In genomic region chr17:36997033-36997735, GRCm38 (mm10) we compare ENCODE assay signal across 9 mouse cellular contexts. TPM values are rescaled to one million over a fixed set of nuclear protein-coding genes. Genes with fewer than 3 reads are reported as not detected.
DNase-seq lines count a peak whose midpoint lies in the region; ATAC-seq lines count a peak whose summit lies in the region.
"Had no signal": no experiment of that assay in that cellular context is flagged by ENCODE, and none has a peak within 500 bp of the region (broad histone marks: within the 10 kb centered on the region; RNA-seq: fewer than 3 reads in every experiment).

No protein-coding gene starts in this region.

- no peak overlapping the region for H3K27ac ChIP-seq in hindbrain, embryonic 10.5 days
- no peak overlapping the region for H3K27ac ChIP-seq in hindbrain, embryonic 16.5 days (ENCODE audit: low read depth, low read length)
- no peak overlapping the region for H3K27ac ChIP-seq in limb, embryonic 13.5 days
- H3K27ac ChIP-seq: embryonic facial prominence, embryonic 12.5 days had no signal

- H3K9me3 ChIP-seq in hindbrain, embryonic 10.5 days, result no peaks in the 10 kb centered on the region
- H3K9me3 ChIP-seq in hindbrain, embryonic 16.5 days (ENCODE audit: control insufficient read depth, low read length), result no peaks in the 10 kb centered on the region
- H3K9me3 ChIP-seq in limb, embryonic 13.5 days, result no peaks in the 10 kb centered on the region
- H3K9me3 ChIP-seq: embryonic facial prominence, embryonic 12.5 days had no signal

- 0 out of 2 replicates have a peak, but pooled peaks cover 8% of the 10 kb centered on the region for H3K4me1 ChIP-seq in hindbrain, embryonic 10.5 days (replicated peaks)
- H3K4me1 ChIP-seq in hindbrain, embryonic 16.5 days (ENCODE audit: control insufficient read depth, insufficient read depth, low read depth, low read length), result no peaks in the 10 kb centered on the region; the same call in 1 of the 2 replicates
- H3K4me1 ChIP-seq in limb, embryonic 13.5 days, result peaks cover 3% of the 10 kb centered on the region; the same call in 1 of the 2 replicates

- no peak for ATAC-seq in hindbrain, embryonic 16.5 days
- 0 out of 2 replicates have a peak, but pooled peaks have one; percentile 28 for ATAC-seq in limb, embryonic 13.5 days (ENCODE audit: low FRiP score, low read depth)

- DNase-seq in hindbrain, embryonic 10.5 days (ENCODE audit: low spot score), result peak; percentile 84
- DNase-seq in cerebellum, adult 18-20 months, result peak; percentile 75 to 79
- peak; percentile 44 to 49 for DNase-seq in gastrocnemius, adult 8-10 months (ENCODE audit: low spot score in 2 of 2)
- DNase-seq in kidney, adult 9 months, result peak; percentile 76
- DNase-seq in ovary, postnatal 10 days (ENCODE audit: low spot score), result peak; percentile 50
- DNase-seq in thymus, postnatal 10 days (ENCODE audit: low spot score in 2 of 2), result peak; percentile 19 to 76

- H3K4me3 ChIP-seq in hindbrain, embryonic 10.5 days, result no peak overlapping the region
- no peak overlapping the region for H3K4me3 ChIP-seq in hindbrain, embryonic 16.5 days (ENCODE audit: low read length)
- H3K4me3 ChIP-seq in limb, embryonic 13.5 days, result no peak overlapping the region
- H3K4me3 ChIP-seq: embryonic facial prominence, embryonic 12.5 days had no signal

- no peaks in the 10 kb centered on the region for H3K36me3 ChIP-seq in hindbrain, embryonic 10.5 days
- H3K36me3 ChIP-seq in hindbrain, embryonic 16.5 days (ENCODE audit: control insufficient read depth, insufficient read depth, low read length), result no peaks in the 10 kb centered on the region
- H3K36me3 ChIP-seq in limb, embryonic 13.5 days, result no peaks in the 10 kb centered on the region
- H3K36me3 ChIP-seq: embryonic facial prominence, embryonic 12.5 days had no signal

- no peak overlapping the region for H3K4me2 ChIP-seq in hindbrain, embryonic 16.5 days (ENCODE audit: low read length)
- H3K4me2 ChIP-seq in limb, embryonic 13.5 days (replicated peaks), result no peak overlapping the region
- H3K4me2 ChIP-seq: embryonic facial prominence, embryonic 12.5 days had no signal

- H3K27me3 ChIP-seq in hindbrain, embryonic 10.5 days (ENCODE audit: insufficient read depth, poor library complexity, severe bottlenecking), result no peaks in the 10 kb centered on the region
- H3K27me3 ChIP-seq in hindbrain, embryonic 16.5 days (replicated peaks; ENCODE audit: control insufficient read depth, insufficient read depth, low read length), result no peaks in the 10 kb centered on the region
- H3K27me3 ChIP-seq in limb, embryonic 13.5 days, result no peaks in the 10 kb centered on the region
- H3K27me3 ChIP-seq: embryonic facial prominence, embryonic 12.5 days had no signal

- H3K9ac ChIP-seq in hindbrain, embryonic 16.5 days (ENCODE audit: low read depth, low read length), result no peak overlapping the region
- H3K9ac ChIP-seq in limb, embryonic 13.5 days, result no peak overlapping the region
- H3K9ac ChIP-seq: embryonic facial prominence, embryonic 12.5 days had no signal

- WGBS in hindbrain, embryonic 10.5 days, result 29% methylated on average over 7 of the region's 7 CpGs
- WGBS in hindbrain, embryonic 16.5 days, result 33% methylated on average over 7 of the region's 7 CpGs
- WGBS in limb, embryonic 13.5 days, result 28% methylated on average over 7 of the region's 7 CpGs

RNA-seq across cellular contexts. Expression of gene Zfp57, which starts 3.8 kb away (rescaled TPM):
- polyA plus RNA-seq in hindbrain, embryonic 10.5 days (2016; fragmentation: Nextera tagmentation; extraction: Ambion mirVana), result 79.9 and 96.9 TPM in 2 replicates
- 206 and 224 TPM in 2 replicates for polyA plus RNA-seq in hindbrain, embryonic 16.5 days (2015; fragmentation: Nextera tagmentation; extraction: Ambion mirVana)
- total RNA-seq in gastrocnemius, adult 8-10 months (2022), result under 1 TPM in 3 of 4 experiments, not detected in 1; 0.12 to 0.38 (median 0.27) TPM
- polyA plus RNA-seq in limb, embryonic 13.5 days (2015; fragmentation: Nextera tagmentation; extraction: Ambion mirVana), result 136 and 138 TPM in 2 replicates

RNA-seq across cellular contexts. Expression of gene H2-M5, which starts 7.8 kb away (rescaled TPM):
- 0.68 and 1.1 TPM in 2 replicates for polyA plus RNA-seq in hindbrain, embryonic 10.5 days (2016; fragmentation: Nextera tagmentation; extraction: Ambion mirVana)
- polyA plus RNA-seq in hindbrain, embryonic 16.5 days (2015; fragmentation: Nextera tagmentation; extraction: Ambion mirVana), result 2.4 and 2.6 TPM in 2 replicates
- not detected for total RNA-seq in gastrocnemius, adult 8-10 months (2022)
- polyA plus RNA-seq in limb, embryonic 13.5 days (2015; fragmentation: Nextera tagmentation; extraction: Ambion mirVana), result 1.3 TPM in 2 replicates

RNA-seq across cellular contexts. Expression of gene 2410137M14Rik, which starts 16.1 kb away (rescaled TPM):
- polyA plus RNA-seq in hindbrain, embryonic 10.5 days (2016; fragmentation: Nextera tagmentation; extraction: Ambion mirVana), result not detected in 2 replicates
- 0.36 and 0.50 TPM in 2 replicates for polyA plus RNA-seq in hindbrain, embryonic 16.5 days (2015; fragmentation: Nextera tagmentation; extraction: Ambion mirVana)
- not detected for total RNA-seq in gastrocnemius, adult 8-10 months (2022)
- polyA plus RNA-seq in limb, embryonic 13.5 days (2015; fragmentation: Nextera tagmentation; extraction: Ambion mirVana), result not detected in 2 replicates
- polyA plus RNA-seq: embryonic facial prominence, embryonic 12.5 days had no signal

RNA-seq across cellular contexts. Expression of gene Mog, which starts 26.0 kb away (rescaled TPM):
- 0.19 and 0.34 TPM in 2 replicates for polyA plus RNA-seq in hindbrain, embryonic 10.5 days (2016; fragmentation: Nextera tagmentation; extraction: Ambion mirVana)
- 1.6 and 1.9 TPM in 2 replicates for polyA plus RNA-seq in hindbrain, embryonic 16.5 days (2015; fragmentation: Nextera tagmentation; extraction: Ambion mirVana)
- total RNA-seq in gastrocnemius, adult 8-10 months (2022), result not detected
- polyA plus RNA-seq in limb, embryonic 13.5 days (2015; fragmentation: Nextera tagmentation; extraction: Ambion mirVana), result 0.18 and 0.22 TPM in 2 replicates

RNA-seq across cellular contexts. Expression of gene Znrd1as, which starts 38.8 kb away (rescaled TPM):
- 8.6 and 9.6 TPM in 2 replicates for polyA plus RNA-seq in hindbrain, embryonic 10.5 days (2016; fragmentation: Nextera tagmentation; extraction: Ambion mirVana)
- 4.5 and 5.6 TPM in 2 replicates for polyA plus RNA-seq in hindbrain, embryonic 16.5 days (2015; fragmentation: Nextera tagmentation; extraction: Ambion mirVana)
- 10 to 100 TPM; 17.9 to 22.6 (median 20.6) TPM for total RNA-seq in gastrocnemius, adult 8-10 months (2022)
- polyA plus RNA-seq in limb, embryonic 13.5 days (2015; fragmentation: Nextera tagmentation; extraction: Ambion mirVana), result 5.7 and 5.8 TPM in 2 replicates
